Mouse (Mus musculus): ENCODE measurements at regions not wholly inside any gene's neighbourhood (a gene's known extent, or its start where the extent isn't known, plus 50 kb on each side); places are given as distances from the start of the nearest gene placed in this dataset.

DNA sequence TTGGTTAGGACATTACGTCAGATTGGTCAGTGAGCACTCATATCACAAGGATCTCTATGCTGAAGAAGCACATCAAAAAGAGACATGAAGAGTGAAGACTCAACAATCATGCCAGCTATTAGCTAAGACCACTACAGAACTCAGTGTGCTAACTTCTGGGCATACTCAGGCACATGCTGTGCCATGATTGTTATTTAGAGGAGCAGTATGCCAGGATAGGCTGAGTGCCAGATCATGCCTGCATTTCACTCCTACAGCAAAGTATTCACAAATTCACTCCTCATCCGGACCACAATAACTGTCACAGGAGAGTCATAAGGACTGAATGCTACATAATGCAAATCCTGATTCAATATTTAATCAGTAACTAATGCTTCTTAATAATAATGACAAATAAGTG lies 355.8 kb downstream of the Mdfic start:
- TF ChIP-seq ZNF384 (IDR thresholded peaks at IDR 0.05; ENCODE audit: low read depth, low read length) = no peak
- no peak for TF ChIP-seq HCFC1 (IDR thresholded peaks at IDR 0.05; ENCODE audit: borderline replicate concordance, insufficient read depth, low read length)
- no peak for TF ChIP-seq ZC3H11A (IDR thresholded peaks at IDR 0.05; ENCODE audit: borderline replicate concordance, low read depth, low read length)
- no peak for TF ChIP-seq MAFK (IDR thresholded peaks at IDR 0.05; ENCODE audit: insufficient read depth, low read depth, low read length)
- no peak for TF ChIP-seq CHD2 (IDR thresholded peaks at IDR 0.05; ENCODE audit: low read depth, low read length)
